Mouse (Mus musculus): Measurements from ENCODE around the gene Eno3. TPM values are rescaled to one million over a fixed set of nuclear protein-coding genes. Genes with fewer than 3 reads are reported as not detected.

Eno3 gene
- total and polyA plus RNA-seq, 2 experiments from 2014 or later: 7.6 to 9.9 TPM

GRCm38 (mm10) chr11:70653345-70654197, 3.4 kb upstream of the Eno3 start:
- H3K36me3 ChIP-seq (ENCODE audit: insufficient read depth, low read length): peaks cover 26% of the 10 kb centered on the region
- 1% methylated on average over 57 of the region's 63 CpGs for WGBS
- ATAC-seq (ENCODE audit: low FRiP score) (peak; percentile 70), DNase-seq (ENCODE audit: low spot score) (peak; percentile 62)
- H3K4me3 ChIP-seq (ENCODE audit: low read depth, low read length): peak overlapping the region; percentile 99
- H3K9ac ChIP-seq (replicated peaks; ENCODE audit: low read length, poor library complexity, severe bottlenecking): peak overlapping the region; percentile 98
- no peak for TF ChIP-seq CTCF (IDR thresholded peaks at IDR 0.05)
- peak overlapping the region; percentile 72 for H3K4me2 ChIP-seq (ENCODE audit: low read depth, low read length, poor library complexity, severe bottlenecking)
- H3K4me1 ChIP-seq (ENCODE audit: insufficient read depth, low read length): peaks cover 8% of the 10 kb centered on the region
- no peaks in the 10 kb centered on the region for H3K27me3 ChIP-seq (ENCODE audit: insufficient read depth, low read length)
- peak overlapping the region; percentile 97 for H3K27ac ChIP-seq (ENCODE audit: low read depth, low read length)
- no peaks in the 10 kb centered on the region for H3K9me3 ChIP-seq (ENCODE audit: low read length)

- Histone ChIP-seq H3K9me3 (ENCODE audit: low read length) (no peaks in the 10 kb centered on the region), H3K4me3 (ENCODE audit: low read depth, low read length) (peak within 1 kb of the TSS; percentile 99), H3K27me3 (ENCODE audit: insufficient read depth, low read length) (no peaks in the 10 kb centered on the region), H3K4me2 (ENCODE audit: low read depth, low read length, poor library complexity, severe bottlenecking) (peak within 1 kb of the TSS; percentile 72), H3K9ac (replicated peaks; ENCODE audit: low read length, poor library complexity, severe bottlenecking) (peak within 1 kb of the TSS; percentile 98), H3K27ac (ENCODE audit: low read depth, low read length) (peak within 1 kb of the TSS; percentile 97), H3K4me1 (ENCODE audit: insufficient read depth, low read length) (peaks cover 8% of the 10 kb centered on the region), H3K36me3 (ENCODE audit: insufficient read depth, low read length) (peaks cover 19% of the 10 kb centered on the region)
- peak; percentile 54 for ATAC-seq (ENCODE audit: low FRiP score)
- DNase-seq (ENCODE audit: low spot score): peak; percentile 88
- under 1% methylated on average over 57 of the region's 61 CpGs for WGBS
- no peak for TF ChIP-seq CTCF (IDR thresholded peaks at IDR 0.05)
Observed at GRCm38 (mm10) chr11:70654198-70654922, 2.6 kb upstream of the Eno3 start, which contains the start of gene Pfn1. TSS of gene Pfn1 (minus strand) at chr11:70654644.

GRCm38 (mm10) chr11:70654923-70655570, 2.0 kb upstream of the Eno3 start:
- under 1% methylated on average over 44 of the region's 48 CpGs for WGBS
- Histone ChIP-seq H3K4me1 (ENCODE audit: insufficient read depth, low read length) (peaks cover 8% of the 10 kb centered on the region), H3K9ac (replicated peaks; ENCODE audit: low read length, poor library complexity, severe bottlenecking) (peak overlapping the region; percentile 98), H3K4me3 (ENCODE audit: low read depth, low read length) (peak overlapping the region; percentile 99), H3K9me3 (ENCODE audit: low read length) (no peaks in the 10 kb centered on the region), H3K36me3 (ENCODE audit: insufficient read depth, low read length) (peaks cover 12% of the 10 kb centered on the region), H3K4me2 (ENCODE audit: low read depth, low read length, poor library complexity, severe bottlenecking) (peak overlapping the region; percentile 72), H3K27ac (ENCODE audit: low read depth, low read length) (peak overlapping the region; percentile 97), H3K27me3 (ENCODE audit: insufficient read depth, low read length) (no peaks in the 10 kb centered on the region)
- TF ChIP-seq CTCF (IDR thresholded peaks at IDR 0.05): no peak
- DNase-seq (ENCODE audit: low spot score) (peak; percentile 88), ATAC-seq (ENCODE audit: low FRiP score) (peak; percentile 55)

GRCm38 (mm10) chr11:70655571-70656455, 1.2 kb upstream of the Eno3 start:
- peak overlapping the region; percentile 99 for H3K4me3 ChIP-seq (ENCODE audit: low read depth, low read length)
- H3K4me1 ChIP-seq (ENCODE audit: insufficient read depth, low read length): peaks cover 8% of the 10 kb centered on the region
- no peak for TF ChIP-seq CTCF (IDR thresholded peaks at IDR 0.05)
- 1% methylated on average over 60 of the region's 61 CpGs for WGBS
- peak overlapping the region; percentile 42 for H3K9ac ChIP-seq (replicated peaks; ENCODE audit: low read length, poor library complexity, severe bottlenecking)
- ATAC-seq (ENCODE audit: low FRiP score) (no peak), DNase-seq (ENCODE audit: low spot score) (no peak)
- peaks cover 11% of the 10 kb centered on the region for H3K36me3 ChIP-seq (ENCODE audit: insufficient read depth, low read length)
- H3K4me2 ChIP-seq (ENCODE audit: low read depth, low read length, poor library complexity, severe bottlenecking): peak overlapping the region; percentile 72
- peak overlapping the region; percentile 62; the same call in 1 of the 2 replicates for H3K27ac ChIP-seq (ENCODE audit: low read depth, low read length)
- no peaks in the 10 kb centered on the region for H3K9me3 ChIP-seq (ENCODE audit: low read length)
- no peaks in the 10 kb centered on the region for H3K27me3 ChIP-seq (ENCODE audit: insufficient read depth, low read length)

- H3K9me3 ChIP-seq (ENCODE audit: low read length): no peaks in the 10 kb centered on the region
- H3K9ac ChIP-seq (replicated peaks; ENCODE audit: low read length, poor library complexity, severe bottlenecking): peak overlapping the region; percentile 42; the same call in 1 of the 2 replicates
- ATAC-seq (ENCODE audit: low FRiP score) (no peak), DNase-seq (ENCODE audit: low spot score) (no peak)
- H3K4me1 ChIP-seq (ENCODE audit: insufficient read depth, low read length): peaks cover 8% of the 10 kb centered on the region
- H3K27ac ChIP-seq (ENCODE audit: low read depth, low read length): no peak overlapping the region
- WGBS: 9% methylated on average over 16 of the region's 16 CpGs
- H3K4me2 ChIP-seq (ENCODE audit: low read depth, low read length, poor library complexity, severe bottlenecking): peak overlapping the region; percentile 72
- H3K27me3 ChIP-seq (ENCODE audit: insufficient read depth, low read length): no peaks in the 10 kb centered on the region
- no peak for TF ChIP-seq CTCF (IDR thresholded peaks at IDR 0.05)
- H3K4me3 ChIP-seq (ENCODE audit: low read depth, low read length): peak overlapping the region; percentile 99
- H3K36me3 ChIP-seq (ENCODE audit: insufficient read depth, low read length): peaks cover 5% of the 10 kb centered on the region; the same call in 1 of the 2 replicates
Observed at GRCm38 (mm10) chr11:70656456-70656927, 510 bp upstream of the Eno3 start.
